Comparison of ENCODE assay signal across 22 mouse cellular contexts in the genomic region with DNA sequence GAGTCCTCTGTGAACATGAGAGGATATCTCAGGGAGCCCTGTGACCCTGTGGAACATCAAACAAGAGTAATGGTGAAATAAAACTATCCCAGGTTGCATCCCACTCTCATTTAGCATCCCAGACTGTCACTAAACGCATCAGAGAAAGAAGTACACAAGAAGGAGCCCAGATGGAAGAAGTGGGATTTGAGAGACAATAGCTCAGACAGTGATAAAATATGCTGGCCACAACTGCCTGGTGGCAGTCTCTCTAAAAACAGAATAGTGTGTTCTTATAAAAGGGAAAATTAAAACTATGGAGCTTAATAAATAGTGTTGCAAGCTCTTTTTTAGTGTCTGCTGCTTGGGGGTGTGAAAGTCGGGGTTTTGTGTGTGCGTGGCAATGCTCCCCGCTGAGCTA. TPM values are rescaled to one million over a fixed set of nuclear protein-coding genes. Genes with fewer than 3 reads are reported as not detected.
"Had no signal": no experiment of that assay in that cellular context is flagged by ENCODE, and none has a peak within 500 bp of the region (broad histone marks: within the 10 kb centered on the region; RNA-seq: fewer than 3 reads in every experiment).

No protein-coding gene starts in this region.

- H3K4me2 ChIP-seq: kidney, embryonic 15.5 days; liver, embryonic 13.5 days; lung, embryonic 14.5 days; midbrain, embryonic 12.5 days; midbrain, embryonic 15.5 days; neural tube, embryonic 13.5 days had no signal

- H3K27ac ChIP-seq: kidney, embryonic 15.5 days; left cerebral cortex, adult 2 months; liver, embryonic 13.5 days; macrophage; midbrain, embryonic 12.5 days; midbrain, embryonic 15.5 days; neural tube, embryonic 13.5 days; stomach, postnatal 0 days had no signal

- H3K4me1 ChIP-seq: liver, embryonic 13.5 days had no signal

- ATAC-seq: lung, postnatal 0 days; midbrain, embryonic 15.5 days had no signal

- H3K27me3 ChIP-seq: kidney, embryonic 15.5 days had no signal

- H3K36me3 ChIP-seq: kidney, embryonic 15.5 days; liver, embryonic 13.5 days; midbrain, embryonic 12.5 days; midbrain, embryonic 15.5 days; neural tube, embryonic 13.5 days had no signal

- DNase-seq: kidney, adult 11 months; kidney, adult 8-10 months; kidney, postnatal 10 days; kidney, postnatal 36 days; layer of hippocampus, postnatal 36 days; liver, embryonic 13.5 days; lung, embryonic 14.5 days; retina, postnatal 1 day; thymus, postnatal 25 days had no signal

- H3K9me3 ChIP-seq: liver, embryonic 13.5 days; midbrain, embryonic 12.5 days; midbrain, embryonic 15.5 days had no signal

- H3K9ac ChIP-seq: kidney, embryonic 15.5 days; liver, embryonic 13.5 days; lung, embryonic 14.5 days; midbrain, embryonic 12.5 days; midbrain, embryonic 15.5 days; neural tube, embryonic 13.5 days had no signal

- H3K4me3 ChIP-seq: kidney, embryonic 15.5 days; left cerebral cortex, adult 2 months; liver, embryonic 13.5 days; midbrain, embryonic 12.5 days; midbrain, embryonic 15.5 days; myocyte; neural tube, embryonic 13.5 days had no signal

RNA-seq across cellular contexts. Expression of gene Crygn, which starts 25.1 kb away (rescaled TPM):
- total RNA-seq: left cerebral cortex, postnatal 10 days; left cerebral cortex, postnatal 36 days; monocyte, adult 5-6 weeks; neutrophil, adult 5-6 weeks had no signal
- polyA plus RNA-seq: macrophage; midbrain, embryonic 12.5 days; myocyte had no signal

RNA-seq across cellular contexts. Expression of gene Wdr86, which starts 52.4 kb away (rescaled TPM):
- total RNA-seq: monocyte, adult 5-6 weeks had no signal
- polyA plus RNA-seq: macrophage, myocyte had no signal
